Mouse (Mus musculus) cortical plate, adult 2 months (tissue): ENCODE measurements at regions not wholly inside any gene's neighbourhood (a gene's known extent, or its start where the extent isn't known, plus 50 kb on each side); places are given as distances from the start of the nearest gene placed in this dataset.
"Not testable (repeated sequence)": the region's sequence is repeated elsewhere in the genome, so short reads cannot be mapped to it uniquely, and the experiment has no call there.

Experiments used
- H3K27ac ChIP-seq: fragments of 200-500 bp; 2 replicates; pipeline ENCODE4 v1.5.1; 2012; ENCODE audit warnings: low read length, control low read depth, inconsistent platforms; ENCODE audit not compliant: insufficient read depth
- H3K4me1 ChIP-seq: fragments of 200-500 bp; 2 replicates; pipeline ENCODE4 v1.6.1; 2011; ENCODE audit warnings: low read length; ENCODE audit not compliant: control insufficient read depth, insufficient read depth
- H3K4me3 ChIP-seq: fragments of 200-500 bp; 2 replicates; pipeline ENCODE4 v1.5.1; 2011; ENCODE audit warnings: mild to moderate bottlenecking, low read length, control low read depth; ENCODE audit not compliant: insufficient read depth
- CTCF ChIP-seq: fragments of 200-500 bp; IDR thresholded peaks from 2 replicates; pipeline ENCODE4 v1.5.1; 2011; ENCODE audit warnings: mild to moderate bottlenecking, control low read depth, low read length; ENCODE audit not compliant: insufficient read depth; ENCODE audit errors: extremely low read depth
- POLR2A ChIP-seq: fragments of 200-500 bp; IDR thresholded peaks from 2 replicates; pipeline ENCODE4 v1.6.1; 2011; ENCODE audit warnings: mild to moderate bottlenecking, low read length, control low read depth; ENCODE audit not compliant: insufficient read depth; ENCODE audit errors: extremely low read depth

DNA sequence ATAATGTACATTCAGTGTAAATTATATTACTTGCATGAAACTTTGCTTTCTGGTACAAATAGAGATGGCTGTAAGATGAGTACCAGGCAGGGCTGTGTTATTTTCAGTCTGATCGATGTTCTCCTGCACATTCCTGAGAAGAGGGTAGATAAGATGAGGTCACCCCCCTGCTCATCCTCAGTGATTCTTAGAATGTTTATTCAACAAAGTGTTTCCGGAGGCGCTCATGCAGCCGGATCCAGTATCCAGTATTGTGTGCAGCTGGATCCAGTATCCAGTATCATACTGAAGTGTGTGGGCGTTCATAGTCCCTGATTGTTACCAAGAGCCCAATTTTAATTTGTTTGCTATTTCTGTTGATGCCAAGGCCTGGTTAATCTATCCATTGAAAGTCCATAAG lies 413.0 kb upstream of the Auts2 start:
- TF ChIP-seq CTCF (no peak), POLR2A (no peak)
- Histone ChIP-seq H3K27ac (no peak overlapping the region), H3K4me3 (no peak overlapping the region), H3K4me1 (peaks cover 2% of the 10 kb centered on the region; the same call in 1 of the 2 replicates)

GRCm38 (mm10) chr5:132955051-132955450 lies 411.9 kb upstream of the Auts2 start:
- Histone ChIP-seq H3K4me3 (no peak overlapping the region), H3K4me1 (peaks cover 2% of the 10 kb centered on the region; the same call in 1 of the 2 replicates), H3K27ac (no peak overlapping the region)
- no peak for TF ChIP-seq POLR2A
- TF ChIP-seq CTCF = no peak

- Histone ChIP-seq H3K4me1 (peaks cover 1% of the 10 kb centered on the region; the same call in 1 of the 2 replicates), H3K4me3 (no peak overlapping the region), H3K27ac (no peak overlapping the region)
- no peak for TF ChIP-seq CTCF
- TF ChIP-seq POLR2A = no peak
Observed at GRCm38 (mm10) chr5:132933439-132933980, 390.4 kb upstream of the Auts2 start.

GRCm38 (mm10) chr5:132929955-132930354 lies 386.8 kb upstream of the Auts2 start:
- not testable (repeated sequence) for H3K4me3 ChIP-seq, H3K4me1 ChIP-seq, H3K27ac ChIP-seq

DNA sequence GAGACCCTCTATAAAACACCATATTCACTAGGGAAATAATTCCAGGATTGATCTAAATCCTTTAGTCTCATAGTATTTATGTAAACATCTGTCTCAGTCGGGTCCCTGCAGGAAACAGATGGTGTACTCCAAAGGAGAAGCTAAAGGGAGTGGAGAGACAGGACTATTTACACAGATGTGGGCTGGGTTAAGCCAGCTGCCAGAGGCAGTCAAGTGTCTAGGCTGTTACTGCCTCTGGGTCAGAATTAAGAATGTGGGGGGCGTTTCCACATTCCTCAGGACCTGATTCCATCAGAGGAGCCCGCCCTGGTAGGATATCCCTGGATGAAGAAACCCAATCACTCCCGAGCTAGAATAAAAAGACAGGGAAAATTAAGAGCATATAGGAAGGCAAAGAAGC lies 380.2 kb upstream of the Auts2 start:
- TF ChIP-seq POLR2A (no peak), CTCF (no peak)
- H3K4me1 ChIP-seq = no peaks in the 10 kb centered on the region
- no peak overlapping the region for H3K4me3 ChIP-seq
- no peak overlapping the region for H3K27ac ChIP-seq

GRCm38 (mm10) chr5:132909056-132909455 lies 365.9 kb upstream of the Auts2 start:
- H3K4me1 ChIP-seq = no peaks in the 10 kb centered on the region
- no peak overlapping the region for H3K27ac ChIP-seq
- no peak overlapping the region for H3K4me3 ChIP-seq
- TF ChIP-seq POLR2A (no peak), CTCF (no peak)

DNA sequence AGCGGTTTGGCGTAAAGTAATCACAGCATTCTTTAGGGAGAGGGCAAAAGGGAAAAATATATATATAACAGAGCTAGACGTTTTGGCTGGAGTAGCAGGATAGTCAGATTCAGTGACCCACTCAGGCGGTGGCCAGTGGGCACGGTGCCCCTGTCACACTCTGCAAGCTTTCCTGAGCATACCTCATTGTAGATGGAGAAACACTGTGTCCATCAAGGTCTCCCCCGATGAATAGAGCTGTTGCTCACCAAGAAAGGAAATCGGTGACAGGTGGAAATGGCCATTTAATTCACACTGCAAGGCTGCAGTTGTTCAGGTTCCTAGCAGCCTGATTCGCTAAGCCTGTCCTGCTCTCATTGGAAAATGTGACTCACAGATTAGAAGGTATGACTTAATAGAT lies 365.1 kb upstream of the Auts2 start:
- no peak for TF ChIP-seq CTCF
- TF ChIP-seq POLR2A = no peak
- Histone ChIP-seq H3K4me3 (no peak overlapping the region), H3K27ac (no peak overlapping the region), H3K4me1 (no peaks in the 10 kb centered on the region)

DNA sequence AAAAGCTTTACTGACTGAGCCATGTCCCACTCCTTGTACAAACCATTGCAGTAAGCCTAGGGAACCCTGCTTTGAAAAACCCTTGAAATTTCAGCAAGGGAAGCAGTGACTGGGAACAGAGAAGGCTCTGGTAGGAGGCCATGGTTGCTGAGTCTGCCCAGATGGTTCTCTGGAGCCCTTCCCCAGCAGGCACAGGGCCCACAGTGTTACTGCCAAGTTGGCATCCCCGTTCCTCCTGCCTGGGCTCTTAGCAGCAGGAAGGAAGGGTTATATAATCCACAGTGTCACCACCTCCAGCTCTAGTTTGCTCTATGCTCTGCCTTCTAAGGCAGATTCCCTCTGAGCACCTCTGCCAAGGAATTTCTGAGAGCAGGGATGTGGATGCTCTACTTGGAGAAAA lies 349.4 kb upstream of the Auts2 start:
- Histone ChIP-seq H3K27ac (no peak overlapping the region), H3K4me3 (no peak overlapping the region), H3K4me1 (0 out of 2 replicates have a peak, but pooled peaks cover 1% of the 10 kb centered on the region)
- TF ChIP-seq POLR2A = no peak
- TF ChIP-seq CTCF = no peak

DNA sequence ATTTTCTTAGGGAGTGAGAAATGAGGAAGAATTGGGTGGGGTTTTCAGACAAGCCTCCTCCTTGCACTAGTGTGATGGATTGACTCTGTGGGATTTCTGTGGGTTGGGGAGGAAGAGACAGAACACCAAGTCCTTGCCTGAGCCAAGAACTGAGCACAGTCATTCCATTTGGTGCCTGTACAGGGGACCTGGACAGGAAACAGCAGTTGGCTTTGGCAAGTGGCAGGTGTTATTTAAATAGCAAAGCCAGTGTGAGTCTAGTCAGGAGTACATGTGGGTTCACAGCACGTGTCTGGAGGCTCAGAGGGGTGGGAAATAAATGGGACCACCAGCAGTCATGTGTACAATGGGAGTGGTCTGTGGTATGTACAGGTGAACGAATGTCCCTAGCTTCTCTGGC lies 341.0 kb upstream of the Auts2 start:
- H3K4me1 ChIP-seq = peaks cover 2% of the 10 kb centered on the region
- TF ChIP-seq POLR2A (no peak), CTCF (no peak)
- no peak overlapping the region for H3K4me3 ChIP-seq
- H3K27ac ChIP-seq = no peak overlapping the region

DNA sequence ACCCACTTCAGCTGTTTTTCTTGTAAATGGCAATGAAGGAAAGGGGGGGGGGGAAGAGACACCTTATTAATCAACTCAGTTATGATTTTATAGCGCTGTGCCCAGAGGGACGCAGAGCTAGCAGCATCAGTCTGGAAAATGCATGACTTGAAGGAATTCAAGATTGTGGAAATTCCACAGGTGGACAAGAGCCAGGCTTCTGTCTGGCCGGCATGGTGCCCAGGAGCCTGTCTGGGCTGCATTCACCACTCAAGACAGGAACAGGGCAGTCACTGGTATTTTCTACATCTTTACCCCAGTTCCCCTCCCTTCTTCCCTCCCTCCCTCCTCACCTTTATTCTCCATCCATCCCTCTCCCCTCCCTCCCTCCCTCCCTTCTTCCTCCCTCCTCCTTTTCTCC lies 339.1 kb upstream of the Auts2 start:
- H3K4me3 ChIP-seq = no peak overlapping the region
- no peak overlapping the region for H3K27ac ChIP-seq
- H3K4me1 ChIP-seq = peaks cover 2% of the 10 kb centered on the region
- TF ChIP-seq POLR2A = no peak
- TF ChIP-seq CTCF = no peak

DNA sequence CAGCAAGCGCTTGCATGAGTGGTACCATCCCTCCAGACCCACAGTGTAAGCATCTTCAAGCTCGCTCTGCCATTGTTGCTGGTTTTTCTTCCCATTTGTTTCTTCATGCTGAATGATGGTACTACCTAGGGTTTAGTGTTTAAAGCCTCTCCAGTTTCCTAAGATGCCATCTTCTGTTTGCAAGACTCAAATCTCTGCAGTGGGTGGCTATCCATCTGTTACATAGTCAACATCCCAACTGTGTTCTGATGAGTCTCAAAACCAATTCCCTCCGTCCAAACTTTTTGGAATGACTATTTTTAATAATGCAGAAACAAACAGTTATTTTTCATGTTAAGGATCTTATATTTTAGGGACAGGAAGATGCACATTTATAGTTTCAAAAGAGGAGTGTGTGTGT lies 338.0 kb upstream of the Auts2 start:
- no peak overlapping the region for H3K4me3 ChIP-seq
- no peak overlapping the region for H3K27ac ChIP-seq
- TF ChIP-seq POLR2A = no peak
- peaks cover 4% of the 10 kb centered on the region for H3K4me1 ChIP-seq
